Mouse (Mus musculus) testis, adult 2 months (tissue): ENCODE results near the gene Plcb2.

Experiments used
- CTCF ChIP-seq: fragments of 200-500 bp; IDR thresholded peaks from 2 replicates; pipeline ENCODE4 v1.5.1; 2012; ENCODE audit warnings: low read depth, mild to moderate bottlenecking, inconsistent platforms, low read length, moderate library complexity; ENCODE audit not compliant: control insufficient read depth, insufficient read depth, insufficient replicate concordance
- POLR2A ChIP-seq: fragments of 200-500 bp; IDR thresholded peaks from 2 replicates; pipeline ENCODE4 v1.6.1; 2012; ENCODE audit warnings: low read depth, mild to moderate bottlenecking, inconsistent platforms, low read length, moderate library complexity; ENCODE audit not compliant: control insufficient read depth

DNA sequence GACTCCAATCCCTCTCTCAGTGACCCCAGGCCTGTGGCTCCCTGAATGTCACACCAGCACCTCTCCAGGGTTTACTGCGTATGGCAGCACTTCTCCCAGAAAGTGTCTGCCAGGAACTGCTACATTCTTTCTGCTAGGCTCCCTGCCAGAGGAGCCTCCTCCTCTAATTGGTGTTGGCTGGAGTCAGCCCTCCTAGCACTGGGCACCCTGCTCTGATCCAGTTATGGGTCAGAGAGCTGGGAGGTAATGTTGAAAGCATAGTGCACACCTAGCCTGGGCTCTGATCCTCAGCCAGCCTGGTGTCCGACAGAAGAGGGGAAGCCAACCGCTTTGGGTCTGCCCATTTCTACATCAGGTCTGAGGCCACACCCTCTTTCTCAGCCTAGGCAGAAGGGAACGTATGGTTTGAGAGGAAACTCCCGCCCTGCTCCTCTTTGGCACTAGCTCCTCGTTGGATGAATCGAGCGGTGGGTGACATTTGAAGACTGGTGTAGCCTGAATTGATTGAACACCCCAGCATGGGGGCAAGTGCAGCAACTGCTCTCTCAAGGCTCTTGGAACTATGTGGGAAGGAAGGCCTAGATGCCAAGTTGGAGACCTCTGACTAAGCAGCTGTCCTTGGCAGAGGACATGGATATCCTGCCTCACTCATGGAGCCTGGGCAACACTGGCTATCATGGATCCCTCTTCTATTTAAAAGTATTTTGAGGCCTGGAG lies 45.5 kb downstream of the Plcb2 start:
- TF ChIP-seq POLR2A (no peak), CTCF (no peak)
